Mouse (Mus musculus) kidney, postnatal 25 days (tissue): ENCODE results near the gene Rara.

Source experiments
- DNase-seq, 2 experiments: peaks; one replicate each; pipeline ENCODE4 v3.0.0; 2021; ENCODE audit warnings: mixed read lengths in 2 of 2

Rara gene

DNA sequence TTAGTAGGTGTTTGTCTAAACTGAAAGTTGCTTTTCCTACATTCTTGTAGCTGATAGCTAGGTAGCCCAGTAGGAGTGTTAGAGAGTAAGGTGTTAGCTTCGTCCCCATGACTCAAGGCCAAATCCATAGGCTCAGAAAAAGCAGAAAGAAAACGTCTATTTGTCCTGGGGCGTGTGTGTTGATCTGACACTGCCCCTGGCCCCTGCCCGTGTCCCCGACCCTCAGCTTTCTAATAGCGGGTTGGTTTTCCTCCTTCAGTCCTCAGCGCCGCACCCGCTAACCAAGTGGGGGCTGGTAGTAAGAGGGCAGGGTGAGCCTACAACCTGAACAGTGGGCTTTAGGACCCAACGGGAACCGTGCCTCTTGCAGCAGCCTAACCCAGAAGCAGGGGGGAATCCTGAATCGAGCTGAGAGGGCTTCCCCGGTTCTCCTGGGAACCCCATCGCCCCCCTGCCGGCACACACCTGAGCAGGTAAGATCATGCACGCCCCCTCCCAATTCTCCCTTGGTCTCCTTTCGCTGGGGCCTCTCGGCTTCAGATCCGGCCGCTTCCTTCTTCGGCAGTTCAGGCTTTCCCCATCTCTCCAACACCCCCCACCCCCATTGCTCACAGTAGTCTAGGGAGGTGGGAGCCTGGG, at the start of gene Rara:
Rara (plus strand) TSS at position 381 of the 639 bp plus-strand sequence.
- DNase-seq: peak in 1 of 2 experiments; percentile 44

DNA sequence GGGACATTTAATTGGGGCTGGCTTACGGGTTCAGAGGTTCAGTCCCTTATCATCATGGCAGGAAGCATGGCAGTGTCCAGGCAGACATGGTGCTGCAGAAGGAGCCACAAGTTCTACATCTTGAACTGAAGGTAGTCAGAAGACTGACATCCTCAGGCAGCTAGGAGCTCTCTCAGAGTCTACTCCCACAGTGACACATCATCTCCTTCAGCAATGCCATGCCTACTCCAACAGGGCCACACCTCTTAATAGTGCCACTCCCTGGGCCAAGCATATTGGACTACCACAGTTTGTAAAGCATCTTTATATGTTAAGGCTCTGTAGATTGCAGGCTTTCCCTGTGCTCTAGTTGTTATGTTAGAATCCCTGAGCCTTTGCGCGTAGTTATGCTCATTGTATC, 39.9 kb upstream of the Rara start:
- no peak for DNase-seq

DNA sequence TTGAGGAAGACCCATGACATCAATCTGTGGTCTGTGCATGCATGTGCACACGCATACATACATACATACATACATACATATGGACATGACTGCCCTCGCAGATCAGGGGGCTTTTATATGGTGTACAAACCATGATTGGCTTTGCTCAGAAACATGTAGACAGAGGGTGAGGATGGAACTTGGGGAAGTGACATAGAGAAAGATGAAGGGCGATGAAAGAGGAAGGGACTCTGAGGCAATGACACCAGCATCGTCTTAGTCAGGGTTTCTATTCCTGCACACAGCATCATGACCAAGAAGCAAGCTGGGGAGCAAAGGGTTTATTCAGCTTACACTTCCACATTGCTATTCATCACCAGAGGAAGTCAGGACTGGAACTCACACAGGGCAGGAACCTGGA, 38.5 kb upstream of the Rara start:
- no peak for DNase-seq

DNA sequence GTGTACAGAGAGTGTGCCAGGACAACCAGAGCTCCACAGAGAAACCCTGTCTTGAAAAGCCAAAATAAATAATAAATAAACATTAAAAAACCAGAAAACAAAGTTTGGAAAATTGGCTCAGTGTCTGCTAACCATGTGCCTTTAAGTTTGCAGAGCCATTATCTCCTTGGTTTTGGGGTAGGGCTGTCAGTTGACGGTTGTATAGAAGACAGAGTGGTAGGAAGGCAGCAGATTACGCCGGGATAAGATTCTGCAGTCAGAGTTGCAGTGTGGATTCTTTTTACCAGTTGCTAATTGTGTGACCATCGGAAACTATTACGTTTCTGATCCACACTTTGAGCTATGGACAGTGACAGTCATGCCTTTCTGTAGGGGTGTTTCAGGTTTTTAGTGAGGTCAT, 37.6 kb upstream of the Rara start:
- DNase-seq: no peak

GRCm38 (mm10) chr11:98892426-98892825, 35.2 kb upstream of the Rara start:
- DNase-seq: no peak

GRCm38 (mm10) chr11:98900529-98901125, 27.0 kb upstream of the Rara start:
- DNase-seq: no peak

GRCm38 (mm10) chr11:98902621-98903245, 24.9 kb upstream of the Rara start:
- no peak for DNase-seq

- no peak for DNase-seq
Observed at GRCm38 (mm10) chr11:98904577-98904976, 23.0 kb upstream of the Rara start.

DNA sequence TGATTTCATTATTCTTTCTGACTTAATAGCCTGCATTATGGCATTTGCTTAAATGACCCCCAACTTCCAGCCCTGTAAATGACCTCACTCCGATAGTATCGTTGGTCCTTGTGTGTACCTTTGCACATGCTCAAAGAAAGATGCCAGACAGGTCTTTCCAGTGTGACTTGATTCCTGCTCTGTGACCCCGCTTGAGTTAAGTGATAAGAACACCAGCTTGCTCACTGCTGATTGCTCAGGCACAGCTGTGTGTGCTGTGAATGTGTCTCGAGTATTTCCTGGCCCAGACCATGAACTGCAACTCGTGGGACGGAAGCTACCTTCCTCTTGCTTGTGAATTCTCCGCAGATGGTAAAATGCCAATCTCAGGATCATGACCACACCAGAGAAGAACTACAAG, 22.6 kb upstream of the Rara start:
- peak; percentile 15 to 48 for DNase-seq

- DNase-seq: peak in 1 of 2 experiments; percentile 32
Observed at GRCm38 (mm10) chr11:98905583-98905982, 22.0 kb upstream of the Rara start.

GRCm38 (mm10) chr11:98907063-98907436, 20.6 kb upstream of the Rara start:
- DNase-seq: no peak

GRCm38 (mm10) chr11:98907437-98908173, 20.0 kb upstream of the Rara start, which contains the start of gene Cdc6:
Cdc6 (plus strand) TSS chr11:98907801.
- peak; percentile 98 to 99 for DNase-seq

DNA sequence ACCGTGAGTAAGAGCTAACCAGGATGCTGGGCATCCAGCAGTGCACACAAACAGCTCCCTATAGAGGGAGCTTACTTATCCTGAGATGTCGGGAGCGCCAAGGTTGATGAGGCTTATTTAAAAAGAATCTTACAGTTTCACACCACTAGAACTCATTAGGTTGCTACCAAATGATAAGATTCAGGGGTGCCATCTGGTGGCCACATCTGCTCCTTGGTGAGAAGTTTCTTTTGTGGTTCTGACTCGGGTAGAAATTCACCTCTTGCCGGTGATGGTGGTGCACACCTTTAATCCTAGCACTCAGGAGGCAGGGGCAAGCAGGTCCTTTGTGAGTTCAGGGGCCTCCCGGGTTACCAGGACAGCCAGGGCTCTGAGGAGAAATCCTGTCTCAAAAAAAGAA, 18.0 kb upstream of the Rara start:
- DNase-seq: peak; percentile 75 to 92

- DNase-seq: no peak
Observed at GRCm38 (mm10) chr11:98910415-98910814, 17.2 kb upstream of the Rara start.

DNA sequence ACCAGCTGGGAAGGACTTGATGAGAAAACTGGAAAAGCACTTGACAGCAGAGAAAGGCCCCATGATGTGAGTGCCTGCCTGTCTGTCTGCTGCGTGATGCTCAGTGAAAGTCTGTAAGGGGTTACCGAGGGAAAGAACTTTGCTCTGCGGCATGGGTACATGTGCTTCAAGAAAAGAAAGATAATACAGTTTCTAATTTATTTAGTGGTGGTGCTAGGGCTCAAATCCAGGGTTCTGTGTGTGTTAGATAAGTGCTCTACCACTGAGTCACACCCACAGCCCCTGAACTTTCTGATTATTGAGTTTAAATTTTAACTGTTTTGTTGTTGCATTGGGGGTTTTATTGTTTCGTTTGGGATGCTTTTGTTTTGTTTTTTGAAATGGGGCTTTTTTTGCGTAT, 16.1 kb upstream of the Rara start:
- no peak for DNase-seq

DNA sequence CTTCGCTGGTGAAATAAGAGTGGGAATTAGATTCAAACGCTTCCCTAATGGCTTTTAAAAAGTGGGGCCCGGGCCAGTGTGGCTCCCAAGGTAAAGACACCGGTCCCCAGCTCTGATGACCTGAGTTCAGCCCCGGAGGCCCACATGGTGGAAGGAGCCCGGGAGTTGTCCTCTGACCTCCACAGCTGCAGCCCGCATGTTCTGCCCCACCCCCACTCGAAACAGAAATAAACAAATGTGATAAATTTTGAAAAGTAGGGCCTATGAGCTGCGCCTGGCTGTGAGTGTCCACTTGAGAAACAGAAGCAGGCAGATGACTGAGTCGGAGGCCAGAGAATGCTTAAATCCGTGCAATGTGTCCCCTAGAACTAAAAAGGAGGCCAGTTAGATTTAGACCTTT, 13.4 kb upstream of the Rara start:
- no peak for DNase-seq

DNA sequence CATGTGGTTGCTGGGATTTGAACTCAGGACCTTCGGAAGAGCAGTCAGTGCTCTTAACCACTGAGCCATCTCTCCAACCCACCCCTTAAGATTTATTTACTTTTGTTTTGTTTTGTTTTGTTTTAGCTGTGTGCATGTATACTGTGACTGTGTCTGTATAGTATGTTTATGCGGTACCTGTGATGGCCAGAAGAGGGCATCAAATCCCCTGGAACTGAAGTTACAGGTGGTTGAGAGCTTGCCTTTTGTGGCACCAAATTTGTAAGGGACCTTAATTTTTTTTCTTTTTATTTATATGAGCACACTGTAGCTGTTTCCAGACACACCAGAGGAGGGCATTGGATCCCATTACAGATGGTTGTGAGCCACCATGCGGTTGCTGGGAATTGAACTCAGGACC, 11.2 kb upstream of the Rara start:
- DNase-seq: peak in 1 of 2 experiments; percentile 51

- DNase-seq: no peak
Observed at GRCm38 (mm10) chr11:98917428-98918005, 10.1 kb upstream of the Rara start.

- DNase-seq: peak; percentile 43 to 73
Observed at GRCm38 (mm10) chr11:98918231-98918630, 9.4 kb upstream of the Rara start.

DNA sequence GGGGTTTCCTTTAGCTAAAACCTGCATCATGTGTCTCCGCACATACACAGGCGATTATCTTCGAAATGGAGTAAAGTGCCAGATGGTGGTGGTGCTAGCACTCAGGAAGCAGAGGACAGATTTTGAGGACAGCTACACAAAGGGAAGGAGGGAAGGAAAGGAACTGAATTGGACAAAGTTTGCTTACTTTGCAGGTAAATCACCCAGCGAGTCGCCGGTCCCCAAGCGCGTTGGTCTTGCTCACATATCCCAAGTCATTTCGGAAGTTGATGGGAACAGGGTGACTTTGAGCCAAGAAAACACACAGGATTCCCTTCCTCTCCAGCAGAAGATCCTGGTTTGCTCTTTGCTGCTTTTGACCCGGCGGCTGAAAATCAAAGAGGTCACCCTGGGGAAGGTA, 8.6 kb upstream of the Rara start:
- no peak for DNase-seq

DNA sequence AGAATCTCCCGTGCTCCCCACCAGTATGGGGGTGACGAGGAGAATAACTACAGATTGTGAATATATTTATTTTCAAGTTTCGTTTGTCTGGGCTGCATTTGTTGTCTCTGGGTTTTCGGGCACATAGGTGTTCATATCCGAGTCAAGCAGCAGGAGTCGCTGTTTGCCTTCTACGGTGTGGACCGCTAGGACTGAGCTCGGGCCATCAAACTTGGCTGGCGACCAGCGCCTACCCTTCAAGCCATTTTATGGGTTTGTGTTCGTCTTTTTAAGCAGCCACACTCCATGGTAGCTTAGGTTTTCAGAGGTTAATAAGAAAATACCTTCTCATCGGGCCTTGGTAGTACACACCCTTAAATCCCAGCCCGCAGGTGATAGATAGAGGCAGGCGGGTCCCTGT, 5.8 kb upstream of the Rara start:
- peak; percentile 61 to 72 for DNase-seq

- DNase-seq: peak; percentile 59 to 75
Observed at GRCm38 (mm10) chr11:98922307-98922706, 5.3 kb upstream of the Rara start.
